Mouse (Mus musculus) liver, adult 2 months (tissue): ENCODE data around the gene Ahdc1.

Experiments
- CTCF ChIP-seq: fragments of 200-500 bp; IDR thresholded peaks from 2 replicates; pipeline ENCODE4 v1.5.1; 2011; ENCODE audit warnings: low read depth, low read length, control low read depth
- POLR2A ChIP-seq: fragments of 200-500 bp; IDR thresholded peaks from 2 replicates; pipeline ENCODE4 v1.6.1; 2011; ENCODE audit warnings: low read length, control low read depth; ENCODE audit not compliant: insufficient read depth; ENCODE audit errors: extremely low read depth

GRCm38 (mm10) chr4:133060702-133061101 lies 49.6 kb downstream of the Ahdc1 start:
- no peak for TF ChIP-seq POLR2A
- TF ChIP-seq CTCF, result no peak
